Mouse (Mus musculus): ENCODE data around the gene Gm28047.

GRCm38 (mm10) chr15:102625687-102626055 lies 804 bp upstream of the Gm28047 start:
- TF ChIP-seq CTCF (IDR thresholded peaks at IDR 0.05; ENCODE audit: low read depth, low read length) (no peak), POLR2A (IDR thresholded peaks at IDR 0.05; ENCODE audit: borderline replicate concordance, low read depth, low read length) (no peak)

Measured in bone marrow macrophage, adult 2 months (primary cell).